In the genomic region with DNA sequence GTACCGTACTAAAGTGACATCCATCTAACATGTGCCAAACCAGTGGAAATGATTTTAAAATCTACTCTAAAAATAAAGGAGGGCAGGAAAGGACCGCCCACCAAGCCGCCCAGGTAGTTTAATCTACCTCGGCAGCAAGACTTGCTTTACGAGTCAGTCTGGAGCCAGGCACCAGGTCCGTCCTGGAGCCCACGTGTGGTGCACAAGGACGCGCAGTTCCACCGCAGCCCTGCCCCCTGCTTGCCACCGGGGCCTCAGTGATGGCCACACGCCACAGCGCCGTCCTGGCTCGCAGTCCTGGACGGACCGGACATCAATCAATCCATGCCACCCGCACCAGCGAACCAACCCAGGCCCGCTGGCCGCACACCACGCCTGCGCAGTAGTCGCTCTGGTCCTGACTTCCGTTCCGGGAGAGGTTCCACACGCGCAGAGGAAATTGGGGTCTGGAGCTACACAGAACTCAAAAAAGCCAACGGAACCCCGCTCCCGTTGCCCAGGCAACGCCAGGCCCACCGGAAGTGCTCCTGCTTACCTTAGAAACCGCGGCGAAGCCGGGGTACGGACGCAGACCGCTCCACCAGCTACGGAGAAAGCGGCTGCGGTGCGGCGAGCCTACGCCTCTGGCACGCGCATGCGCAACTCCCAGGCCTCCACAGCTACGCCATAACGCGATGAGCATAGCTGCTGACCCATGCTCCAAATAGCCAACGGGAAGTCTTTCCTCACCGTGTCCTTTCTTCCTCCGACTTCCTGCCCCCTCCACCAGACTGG, we compare ENCODE assay signal across 8 mouse cellular contexts. TPM values are rescaled to one million over a fixed set of nuclear protein-coding genes. Genes with fewer than 3 reads are reported as not detected.
DNase-seq lines count a peak whose midpoint lies in the region; ATAC-seq lines count a peak whose summit lies in the region.

Gene Setd4 (minus strand): TSS at position 625 of the 774 bp plus-strand sequence.

- ATAC-seq in inflammation-experienced regulatory T-cells, adult 6 months = peak; percentile 78
- peak; percentile 69 for ATAC-seq in megakaryocyte progenitor cell, adult 5-6 weeks (replicated peaks; ENCODE audit: poor library complexity)

- DNase-seq in adrenal gland, adult 18-20 months (ENCODE audit: low spot score in 2 of 2) = peak; percentile 91 to 92
- DNase-seq in embryo, embryonic 10.5 days (ENCODE audit: low spot score) = peak; percentile 94
- DNase-seq in gastrocnemius, postnatal 14 days = peak; percentile 93
- peak; percentile 95 for DNase-seq in left cerebral cortex, postnatal 10 days (ENCODE audit: extremely low spot score in 1 of 2, low spot score in 2 of 2)
- DNase-seq in right cerebral cortex, postnatal 10 days (ENCODE audit: low spot score in 2 of 2) = peak; percentile 96 to 98
- DNase-seq in urinary bladder, postnatal 14 days (ENCODE audit: low spot score) = peak; percentile 92

- intact Hi-C loops in gastrocnemius, postnatal 14 days (cut with DNase I; ENCODE audit: low total_unique reads) = no loop called here
- intact Hi-C loops in left cerebral cortex, postnatal 10 days (cut with DNase I) = no loop called here

RNA-seq across cellular contexts. Expression of gene Setd4, which starts in this region (rescaled TPM):
- 1 to 10 TPM; 2.9 to 8.1 TPM for total RNA-seq in adrenal gland, adult 18-20 months (2021)
- total RNA-seq in gastrocnemius, postnatal 14 days (2021) = 1 to 10 TPM in 1 of 2 experiments, under 1 TPM in 1; 0.62 to 1.5 TPM
- 10 to 100 TPM; 17.7 to 40.4 (median 40.3) TPM for polyA plus RNA-seq in inflammation-experienced regulatory T-cells, adult 6 months (2017; shearing (Covaris generic))
- 10 to 100 TPM; 10.8 to 11.0 TPM for total RNA-seq in left cerebral cortex, postnatal 10 days (2021)
- 6.8 and 8.0 TPM in 2 replicates for total RNA-seq in megakaryocyte progenitor cell, adult 5-6 weeks (2015)
- 2.4 and 7.6 TPM in 2 replicates for total RNA-seq in megakaryocyte progenitor cell, adult 5-6 weeks (2017)

Comparison
In these comparisons a context has a peak if more than half of its experiments do, and no peak if none do; other contexts are left out.
1. Peak in every context shown above with its lines: DNase-seq and ATAC-seq.